Mouse (Mus musculus) spleen, adult 2 months (tissue): ENCODE results near the gene Rnf130. TPM values are rescaled to one million over a fixed set of nuclear protein-coding genes. Genes with fewer than 3 reads are reported as not detected.

Experiments used
- DNase-seq, 2 experiments: peaks; one replicate each; pipeline versions ENCODE4 v3.0.0 to v3.0.0-alpha.2; 2012 to 2021; ENCODE audit warnings: low spot score in 2 of 2, low read depth in 1 of 2
- H3K27ac ChIP-seq: fragments of 200-500 bp; 2 replicates; pipeline ENCODE4 v1.5.1; 2012; ENCODE audit warnings: low read length, inconsistent platforms; ENCODE audit not compliant: insufficient read depth
- H3K27me3 ChIP-seq: fragments of 200-500 bp; 2 replicates; pipeline ENCODE4 v1.6.1; 2012; ENCODE audit warnings: mild to moderate bottlenecking, moderate library complexity, low read length, inconsistent platforms; ENCODE audit not compliant: control insufficient read depth, insufficient read depth
- H3K36me3 ChIP-seq: fragments of 200-500 bp; 2 replicates; pipeline ENCODE4 v1.6.1; 2012; ENCODE audit warnings: mild to moderate bottlenecking, low read length, inconsistent platforms; ENCODE audit not compliant: control insufficient read depth, insufficient read depth
- H3K4me1 ChIP-seq: fragments of 200-500 bp; 2 replicates; pipeline ENCODE4 v1.6.1; 2011; ENCODE audit warnings: inconsistent platforms; ENCODE audit not compliant: control insufficient read depth, insufficient read depth, insufficient read length
- H3K4me3 ChIP-seq: fragments of 200-500 bp; 2 replicates; pipeline ENCODE4 v1.5.1; 2011; ENCODE audit warnings: mild to moderate bottlenecking, inconsistent platforms; ENCODE audit not compliant: insufficient read depth, insufficient read length; ENCODE audit errors: extremely low read depth
- CTCF ChIP-seq: fragments of 200-500 bp; IDR thresholded peaks from 2 replicates; pipeline ENCODE4 v1.5.1; 2011; ENCODE audit warnings: mild to moderate bottlenecking, inconsistent platforms; ENCODE audit not compliant: insufficient read depth, insufficient read length, insufficient replicate concordance; ENCODE audit errors: extremely low read depth
- POLR2A ChIP-seq: fragments of 200-500 bp; IDR thresholded peaks from 2 replicates; pipeline ENCODE4 v1.6.1; 2011; ENCODE audit warnings: low read depth, low read length, inconsistent platforms
- WGBS: fragments of 180-500 bp; shearing (Covaris S2); methylation state at CpG from one replicate; pipeline ENCODE4 v1.1.7; 2018; 5-methylcytosine and 5-hydroxymethylcytosine counted together
- polyA plus RNA-seq: library from polyadenylated mRNA; depleted of rRNA; stranded (reverse); fragments of >200 nt; gene quantifications from 2 replicates; pipeline ENCODE4 v1.2.3, GENCODE M21; 2012

Rnf130 gene
- polyA plus RNA-seq, 1 experiment, result 52.5 TPM

- Histone ChIP-seq H3K4me3 (no peak overlapping the region), H3K27me3 (no peaks in the 10 kb centered on the region), H3K4me1 (peaks cover 10% of the 10 kb centered on the region), H3K36me3 (no peaks in the 10 kb centered on the region), H3K27ac (no peak overlapping the region)
- TF ChIP-seq CTCF (no peak), POLR2A (no peak)
- no peak for DNase-seq
- WGBS, result 82% methylated on average over 4 of the region's 4 CpGs
Measured at GRCm38 (mm10) chr11:50036781-50037460, 11.8 kb downstream of the Rnf130 start.

- Histone ChIP-seq H3K27me3 (no peaks in the 10 kb centered on the region), H3K4me1 (peaks cover 10% of the 10 kb centered on the region), H3K36me3 (no peaks in the 10 kb centered on the region), H3K27ac (0 out of 2 replicates have a peak overlapping the region, but pooled peaks have one; percentile 51), H3K4me3 (no peak overlapping the region)
- TF ChIP-seq POLR2A (no peak), CTCF (no peak)
- peak in 1 of 2 experiments; percentile 49 for DNase-seq
- 15% methylated on average over 1 of the region's 1 CpGs for WGBS
Measured at GRCm38 (mm10) chr11:50038757-50039156, 13.6 kb downstream of the Rnf130 start.

GRCm38 (mm10) chr11:50041148-50041547 lies 16.0 kb downstream of the Rnf130 start:
- H3K27me3 ChIP-seq, result no peaks in the 10 kb centered on the region
- no peak overlapping the region for H3K4me3 ChIP-seq
- WGBS, result 44% methylated on average over 3 of the region's 3 CpGs
- H3K4me1 ChIP-seq, result peaks cover 8% of the 10 kb centered on the region
- DNase-seq, result no peak
- TF ChIP-seq CTCF, result no peak
- no peak for TF ChIP-seq POLR2A
- no peak overlapping the region for H3K27ac ChIP-seq
- H3K36me3 ChIP-seq, result no peaks in the 10 kb centered on the region

GRCm38 (mm10) chr11:50042345-50042997 lies 17.3 kb downstream of the Rnf130 start:
- Histone ChIP-seq H3K4me1 (peaks cover 6% of the 10 kb centered on the region), H3K36me3 (no peaks in the 10 kb centered on the region), H3K4me3 (no peak overlapping the region), H3K27me3 (no peaks in the 10 kb centered on the region), H3K27ac (0 out of 2 replicates have a peak overlapping the region, but pooled peaks have one; percentile 6)
- no peak for DNase-seq
- TF ChIP-seq CTCF (no peak), POLR2A (no peak)
- WGBS, result 41% methylated on average over 4 of the region's 4 CpGs

GRCm38 (mm10) chr11:50044454-50044853 lies 19.3 kb downstream of the Rnf130 start:
- no peaks in the 10 kb centered on the region for H3K27me3 ChIP-seq
- H3K36me3 ChIP-seq, result no peaks in the 10 kb centered on the region
- H3K4me1 ChIP-seq, result peaks cover 7% of the 10 kb centered on the region
- H3K27ac ChIP-seq, result no peak overlapping the region
- no peak for TF ChIP-seq POLR2A
- DNase-seq, result no peak
- 83% methylated on average over 4 of the region's 4 CpGs for WGBS
- H3K4me3 ChIP-seq, result no peak overlapping the region

- H3K27me3 ChIP-seq, result no peaks in the 10 kb centered on the region
- DNase-seq, result no peak
- H3K27ac ChIP-seq, result 0 out of 2 replicates have a peak overlapping the region, but pooled peaks have one; percentile 2
- no peaks in the 10 kb centered on the region for H3K36me3 ChIP-seq
- peaks cover 9% of the 10 kb centered on the region for H3K4me1 ChIP-seq
- H3K4me3 ChIP-seq, result no peak overlapping the region
- WGBS, result 25% methylated on average over 1 of the region's 1 CpGs
- TF ChIP-seq POLR2A (no peak), CTCF (no peak)
Measured at GRCm38 (mm10) chr11:50047610-50048009, 22.5 kb downstream of the Rnf130 start.

GRCm38 (mm10) chr11:50048115-50048514 lies 23.0 kb downstream of the Rnf130 start:
- WGBS, result 91% methylated on average over 6 of the region's 6 CpGs
- peaks cover 9% of the 10 kb centered on the region for H3K4me1 ChIP-seq
- TF ChIP-seq POLR2A (no peak), CTCF (no peak)
- no peaks in the 10 kb centered on the region for H3K27me3 ChIP-seq
- H3K4me3 ChIP-seq, result no peak overlapping the region
- H3K36me3 ChIP-seq, result no peaks in the 10 kb centered on the region
- no peak for DNase-seq
- no peak overlapping the region for H3K27ac ChIP-seq
